Mouse (Mus musculus): ENCODE measurements at regions not wholly inside any gene's neighbourhood (a gene's known extent, or its start where the extent isn't known, plus 50 kb on each side); places are given as distances from the start of the nearest gene placed in this dataset.

DNA sequence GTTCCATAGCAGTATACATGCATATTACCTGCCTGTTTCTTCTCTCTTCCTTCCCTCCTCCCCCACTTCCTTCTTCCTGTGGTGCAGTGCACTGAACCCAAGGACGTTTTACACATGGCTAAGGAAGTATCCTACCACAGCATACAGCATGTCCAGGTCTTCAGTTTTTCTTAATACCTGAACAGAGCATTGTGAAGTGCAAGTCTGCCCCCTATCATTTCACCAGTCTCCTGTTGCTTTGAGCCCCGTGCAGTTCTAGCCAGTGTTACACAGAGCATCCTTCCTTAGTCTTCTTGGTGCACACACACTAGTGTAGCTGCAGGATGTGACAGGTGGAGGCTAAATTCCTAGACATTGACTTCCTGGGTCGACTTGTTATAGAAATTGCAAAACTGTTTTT lies 53.7 kb upstream of the Foxb1 start:
- no peak for DNase-seq (ENCODE audit: low spot score)

DNA sequence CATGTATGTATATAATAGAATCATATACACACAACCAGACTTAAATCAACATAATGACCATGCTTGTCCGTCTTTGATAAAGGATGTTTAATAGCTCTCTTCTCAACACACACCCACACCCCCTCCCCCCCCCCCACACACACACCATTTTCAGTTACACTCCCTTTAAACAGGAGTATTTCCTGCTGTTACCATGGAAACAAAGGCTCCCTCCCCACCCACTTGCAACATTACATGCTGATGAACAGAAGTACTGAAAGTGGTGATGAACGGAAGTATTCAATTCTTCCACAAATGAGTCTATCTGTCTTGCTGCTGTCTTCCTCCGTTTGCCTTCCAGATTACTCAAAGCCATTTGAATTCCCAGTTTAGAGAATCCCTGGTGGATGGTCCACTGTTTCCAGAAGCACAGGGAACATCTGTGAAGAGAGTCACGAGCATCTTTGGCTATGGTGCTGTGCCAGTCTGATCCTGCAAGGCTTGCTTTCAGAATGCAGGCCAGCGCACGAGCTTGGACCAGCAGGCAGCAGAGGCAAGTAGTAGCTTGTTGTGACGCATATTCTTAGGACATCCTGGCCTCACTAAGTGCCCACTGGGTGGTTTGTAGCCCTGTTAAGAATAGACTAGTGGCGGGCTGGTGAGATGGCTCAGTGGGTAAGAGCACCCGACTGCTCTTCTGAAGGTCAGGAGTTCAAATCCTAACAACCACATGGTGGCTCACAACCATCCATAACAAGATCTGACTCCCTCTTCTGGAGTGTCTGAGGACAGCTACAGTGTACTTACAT lies 62.6 kb upstream of the Foxb1 start:
- DNase-seq (ENCODE audit: low spot score), result no peak

DNA sequence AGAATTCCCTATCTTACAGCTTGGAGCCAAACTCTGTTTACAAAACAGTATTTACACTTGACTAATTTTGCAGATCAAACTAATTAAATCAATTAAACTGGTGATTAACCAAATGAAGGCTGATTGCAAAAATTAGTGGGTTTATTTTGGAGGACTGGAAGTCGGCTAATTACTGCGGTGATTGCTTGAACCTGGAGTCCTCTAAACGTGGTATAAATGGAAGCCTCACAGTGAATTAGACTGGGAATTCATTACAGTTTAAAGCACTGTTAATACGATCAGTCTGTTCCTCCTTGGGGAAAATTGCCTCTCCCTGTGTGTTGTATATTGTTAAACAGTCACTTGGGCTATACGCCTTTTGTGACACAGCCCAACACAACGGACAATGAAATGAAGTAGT lies 67.7 kb upstream of the Foxb1 start:
- DNase-seq (ENCODE audit: low spot score), result no peak

GRCm38 (mm10) chr9:69835396-69835795 lies 74.7 kb upstream of the Foxb1 start:
- DNase-seq (ENCODE audit: low spot score), result no peak

- DNase-seq (ENCODE audit: low spot score), result no peak
These were observed 78.5 kb upstream of the Foxb1 start for GRCm38 (mm10) chr9:69839198-69839597.

- DNase-seq (ENCODE audit: low spot score), result no peak
These were observed 84.0 kb upstream of the Foxb1 start for GRCm38 (mm10) chr9:69844712-69845111.

DNA sequence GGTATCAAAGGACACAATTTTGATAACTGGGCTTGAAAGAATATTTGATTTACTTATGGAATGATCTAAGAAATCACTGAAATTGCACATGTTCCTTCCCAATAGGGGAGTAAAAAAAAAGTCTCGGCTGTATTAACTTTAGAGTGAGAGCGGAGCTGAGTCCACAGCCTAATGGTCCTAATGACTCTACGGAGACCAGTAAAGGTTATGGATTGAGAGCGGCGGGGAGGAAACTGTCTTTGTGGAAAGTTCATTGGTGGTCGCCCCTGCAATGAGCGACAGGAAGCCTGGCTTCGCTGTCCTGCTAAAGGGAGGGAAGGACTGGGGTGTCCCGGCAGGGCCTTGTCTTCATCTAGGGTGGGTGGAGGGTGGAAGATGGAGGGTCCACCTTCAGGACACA lies 84.5 kb upstream of the Foxb1 start:
- no peak for DNase-seq (ENCODE audit: low spot score)

DNA sequence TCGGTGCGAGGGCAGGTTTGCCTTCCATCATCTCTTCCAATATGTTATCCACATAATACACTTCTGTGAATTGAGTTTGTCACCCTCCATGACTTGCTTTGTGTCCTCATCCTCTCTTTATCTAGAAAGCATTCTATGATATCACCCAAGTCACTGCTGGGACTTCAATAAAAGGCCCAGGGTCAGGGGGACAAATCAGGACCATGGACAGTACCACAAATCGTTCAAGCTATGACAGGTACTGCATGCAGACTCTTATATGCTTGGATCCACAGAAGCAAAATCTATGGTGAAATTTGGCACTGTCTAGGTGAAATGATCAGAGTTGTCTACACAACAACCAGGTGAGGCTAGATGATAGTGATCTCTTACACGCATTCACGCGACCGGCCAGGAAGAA lies 95.9 kb upstream of the Foxb1 start:
- peak; percentile 80 for DNase-seq (ENCODE audit: low spot score)

DNA sequence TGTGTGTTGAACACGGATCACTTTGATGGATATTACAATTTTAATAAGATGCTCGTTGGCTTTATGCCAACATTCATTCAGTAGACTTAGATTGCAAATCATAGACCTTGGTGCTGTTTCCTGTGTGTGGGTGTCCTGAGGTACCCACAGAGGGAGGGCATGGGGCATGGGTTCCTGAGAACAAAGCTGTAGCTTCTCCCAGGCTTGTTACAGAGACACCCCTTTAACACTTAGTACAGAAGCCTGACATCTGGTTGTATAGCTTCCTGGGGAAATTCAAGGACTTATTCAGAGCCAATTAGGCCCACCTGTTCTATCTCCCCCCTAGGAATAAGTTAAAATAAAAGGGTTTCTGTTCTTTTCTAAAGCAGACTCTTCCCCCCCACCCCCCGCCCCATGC lies 97.9 kb upstream of the Foxb1 start:
- no peak for DNase-seq (ENCODE audit: low spot score)

DNA sequence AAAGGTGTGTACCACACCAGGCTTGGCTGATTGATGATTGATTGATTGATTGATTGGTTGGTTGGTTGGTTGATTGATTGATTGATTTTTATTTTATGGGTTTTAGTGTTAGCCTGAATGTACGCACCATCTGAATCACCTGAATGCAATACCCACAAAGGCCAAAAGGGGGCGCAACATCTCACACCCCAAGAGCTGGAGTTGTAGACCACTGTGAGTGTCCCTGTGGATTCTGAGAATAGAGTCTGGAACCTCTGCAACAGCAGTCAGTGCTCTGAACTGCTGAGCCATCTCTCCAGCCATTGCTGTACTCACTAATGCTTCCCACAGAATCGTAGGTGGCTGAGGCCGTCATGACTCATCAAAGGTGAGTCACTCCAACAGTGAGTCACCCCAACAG lies 109.4 kb upstream of the Foxb1 start:
- no peak for DNase-seq (ENCODE audit: low spot score)

GRCm38 (mm10) chr9:69886351-69886750 lies 102.9 kb upstream of the Bnip2 start:
- no peak for DNase-seq (ENCODE audit: low spot score)

- DNase-seq (ENCODE audit: low spot score), result no peak
These were observed 91.2 kb upstream of the Bnip2 start for GRCm38 (mm10) chr9:69898016-69898415.

DNA sequence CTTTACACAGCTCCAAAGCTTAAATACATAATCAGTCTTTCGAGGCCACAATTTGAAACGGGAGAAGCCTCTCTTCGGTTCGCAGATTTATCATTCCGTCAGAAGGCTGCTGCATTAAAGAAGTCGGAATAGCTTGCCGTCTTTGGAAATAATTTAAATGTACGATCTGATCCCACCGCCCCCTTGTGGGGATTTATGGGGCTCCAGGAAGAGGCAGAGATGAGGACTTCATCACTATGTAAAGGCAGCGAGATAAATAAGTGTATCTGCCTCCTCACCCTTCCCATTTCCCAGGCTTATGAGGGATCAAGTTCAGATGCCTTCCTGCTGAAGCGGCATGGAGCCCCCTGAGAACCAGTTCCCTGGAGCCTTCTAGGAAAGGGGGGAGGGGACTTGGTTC lies 89.9 kb upstream of the Bnip2 start:
- DNase-seq (ENCODE audit: low spot score), result peak; percentile 43

DNA sequence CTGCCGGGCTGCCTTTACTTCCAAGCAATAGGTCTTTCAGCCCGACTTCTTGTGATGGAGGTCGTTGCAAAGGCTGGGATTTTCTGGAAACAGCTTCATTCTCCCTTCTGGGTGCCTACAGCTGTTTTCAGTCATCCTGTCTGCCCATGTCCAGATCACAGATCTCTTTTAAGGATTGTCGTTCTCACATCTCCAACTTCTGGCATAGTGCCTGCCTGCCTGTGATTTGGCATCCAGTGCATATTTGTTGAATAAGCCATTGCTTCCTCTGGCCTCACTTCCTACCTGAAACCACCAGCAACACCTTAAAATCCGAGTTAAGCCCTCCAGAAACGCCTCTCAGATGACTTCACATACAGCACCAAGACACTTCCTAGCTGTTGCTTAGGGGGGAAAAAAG lies 88.4 kb upstream of the Bnip2 start:
- DNase-seq (ENCODE audit: low spot score), result no peak

GRCm38 (mm10) chr9:69907123-69907945 lies 81.9 kb upstream of the Bnip2 start:
- DNase-seq (ENCODE audit: low spot score), result peak; percentile 43

- no peak for DNase-seq (ENCODE audit: low spot score)
These were observed 78.6 kb upstream of the Bnip2 start for GRCm38 (mm10) chr9:69910621-69911020.

- DNase-seq (ENCODE audit: low spot score), result no peak
These were observed 61.1 kb upstream of the Bnip2 start for GRCm38 (mm10) chr9:69928126-69928525.

DNA sequence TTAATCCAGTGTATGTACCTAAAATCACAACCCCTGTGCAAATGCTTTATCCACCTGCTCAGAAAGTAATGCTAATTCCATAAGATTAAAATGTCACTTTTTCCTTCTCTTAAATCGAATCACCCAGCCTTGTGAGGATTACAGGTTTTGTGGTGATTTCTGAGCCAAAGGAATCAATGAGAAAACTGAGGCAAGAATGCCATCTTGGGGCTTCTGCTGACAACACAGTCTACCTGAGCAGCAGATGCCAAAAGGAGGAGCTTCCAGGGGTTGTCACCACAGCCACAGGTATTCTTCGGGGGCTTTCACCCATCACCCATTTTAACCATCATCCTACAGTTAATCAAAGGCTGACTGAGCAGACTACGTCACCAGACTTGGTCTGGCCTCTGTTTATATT lies 51.4 kb upstream of the Bnip2 start:
- no peak for DNase-seq (ENCODE audit: low spot score)
